Mouse (Mus musculus) right cerebral cortex, adult 18-20 months (tissue): Measurements from ENCODE around the gene Krtdap.
A peak's percentile ranks its signal among the peaks of the same experiment; 100 is the strongest.
"Not testable (repeated sequence)": the region's sequence is repeated elsewhere in the genome, so short reads cannot be mapped to it uniquely, and the experiment has no call there.

Experiments
- DNase-seq: peaks from one replicate; pipeline ENCODE4 v3.0.0; 2022; ENCODE audit warnings: mixed read lengths

Gene Krtdap

DNA sequence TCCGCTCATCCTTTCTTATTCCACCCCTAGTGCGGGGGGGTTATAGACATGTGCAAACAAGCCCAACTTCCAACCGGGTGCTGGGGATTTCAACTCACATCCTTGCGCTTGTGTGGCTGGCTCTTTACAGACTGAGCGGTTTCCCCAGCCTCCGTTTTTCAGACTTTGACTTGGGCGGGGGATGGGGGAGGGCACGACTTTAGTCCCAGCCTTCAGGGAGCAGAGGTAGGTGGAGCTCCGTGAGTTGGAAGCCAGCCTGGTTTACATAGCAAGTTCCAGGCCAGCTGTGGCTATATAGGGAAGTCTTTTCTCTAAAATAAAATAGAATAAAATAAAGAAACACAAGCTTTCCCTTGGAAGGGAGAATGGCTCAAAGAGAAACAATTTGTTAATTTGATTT lies 4.2 kb downstream of the Krtdap start:
- DNase-seq, result no peak

DNA sequence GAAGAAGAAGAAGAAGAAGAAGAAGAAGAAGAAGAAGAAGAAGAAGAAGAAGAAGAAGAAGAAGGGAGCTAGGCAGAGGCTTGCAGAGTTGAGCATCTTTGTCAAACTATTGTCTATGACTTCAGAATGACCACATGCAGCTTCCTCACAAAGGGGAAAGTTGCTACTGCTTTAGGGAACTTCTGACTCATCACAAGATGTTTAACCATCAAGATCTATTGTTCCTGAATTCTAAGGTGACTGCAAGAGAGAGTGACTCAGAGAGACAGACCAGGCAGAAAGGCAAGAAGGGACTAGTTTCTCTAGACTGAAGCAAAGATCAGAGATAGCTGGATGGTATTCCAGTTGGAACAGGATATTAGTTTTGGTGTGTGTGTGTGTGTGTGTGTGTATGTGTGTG lies 7.2 kb downstream of the Krtdap start:
- DNase-seq, result no peak

DNA sequence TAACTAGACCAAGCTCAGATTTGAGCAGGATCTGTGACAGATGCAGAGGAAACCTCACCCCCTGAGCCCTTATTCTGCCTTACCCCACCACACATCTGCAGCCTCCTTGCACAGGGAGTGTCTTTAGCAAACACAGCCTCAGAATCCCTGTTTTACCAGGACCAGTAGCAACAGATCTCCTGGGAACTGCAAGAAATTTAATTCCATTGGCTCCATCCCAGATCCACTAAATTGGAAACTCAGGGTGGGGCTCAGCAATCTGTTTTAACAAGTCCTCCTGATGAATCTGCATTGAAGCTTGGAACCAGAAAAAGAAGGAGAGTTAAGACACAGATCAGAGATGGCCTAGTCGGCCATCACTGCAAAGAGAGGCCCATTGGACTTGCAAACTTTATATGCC lies 9.1 kb downstream of the Krtdap start:
- DNase-seq, result peak; percentile 33

DNA sequence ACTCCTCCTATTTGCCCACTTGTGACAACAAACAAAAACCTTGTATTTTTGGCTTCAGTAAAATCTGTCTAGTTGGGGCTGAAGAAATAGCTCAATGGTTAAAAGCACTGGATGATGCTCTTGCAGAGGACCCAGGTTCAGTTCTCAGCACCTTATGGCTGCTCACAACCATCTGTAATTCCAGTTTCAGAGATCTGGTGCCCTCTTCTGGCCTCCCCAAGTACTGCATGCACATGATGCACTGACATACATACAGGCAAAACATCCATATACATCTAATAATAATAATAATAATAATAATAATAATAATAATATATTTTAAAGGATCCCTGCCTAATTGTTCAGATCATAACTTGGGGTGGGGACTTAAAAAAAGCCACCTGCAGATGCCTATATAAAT lies 13.0 kb downstream of the Krtdap start:
- DNase-seq, result no peak

DNA sequence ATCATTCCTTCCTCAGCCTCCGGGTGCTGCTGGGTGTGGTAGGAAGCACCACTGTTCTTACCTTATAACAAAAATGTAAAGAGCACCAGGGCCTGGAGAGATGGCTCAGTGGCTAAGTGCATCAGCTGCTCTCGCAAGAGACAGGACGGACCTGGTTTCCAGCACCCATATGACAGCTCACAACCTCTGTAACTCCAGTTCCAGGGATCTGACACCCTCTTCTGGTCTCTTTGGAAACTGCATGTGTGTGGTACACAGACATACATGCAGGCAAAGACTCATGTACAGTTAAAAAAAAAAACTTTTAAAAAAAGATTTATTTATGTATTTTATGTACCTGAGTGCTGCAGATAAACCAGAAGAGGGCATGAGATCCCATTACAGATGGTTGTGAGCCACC lies 15.6 kb downstream of the Krtdap start:
- DNase-seq, result no peak

DNA sequence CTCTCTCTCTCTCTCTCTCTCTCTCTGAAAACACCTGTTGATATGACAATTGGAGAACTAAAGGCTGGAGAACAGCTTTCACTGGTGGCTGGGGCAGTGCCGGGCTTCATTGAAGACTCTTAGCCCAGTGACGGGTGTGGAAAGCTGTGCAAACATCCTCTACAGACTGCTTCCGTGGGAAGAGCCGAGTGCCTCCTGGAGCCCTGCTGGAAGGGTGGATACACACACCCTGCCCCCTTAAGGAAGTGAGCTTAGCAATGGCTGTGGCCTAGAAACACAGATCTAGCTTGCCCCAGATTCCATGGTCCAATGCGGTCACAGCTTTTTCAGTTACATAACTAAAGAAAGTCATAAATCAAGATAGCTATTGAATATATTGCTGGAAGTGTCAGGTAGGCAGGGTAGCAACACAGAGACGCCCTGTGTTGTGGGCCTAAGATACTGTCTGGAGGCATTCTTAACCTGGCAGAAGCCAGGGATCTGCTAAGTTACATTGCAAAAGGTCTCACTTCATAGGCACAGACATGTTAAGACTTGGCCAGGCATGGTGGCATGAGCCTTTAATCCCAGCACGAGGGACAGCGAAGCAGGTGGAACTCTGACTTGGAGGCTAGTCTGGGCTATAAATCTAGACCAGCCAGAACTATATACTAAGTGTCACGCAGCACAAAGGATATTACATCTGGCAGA lies 16.5 kb downstream of the Krtdap start:
- DNase-seq, result no peak

DNA sequence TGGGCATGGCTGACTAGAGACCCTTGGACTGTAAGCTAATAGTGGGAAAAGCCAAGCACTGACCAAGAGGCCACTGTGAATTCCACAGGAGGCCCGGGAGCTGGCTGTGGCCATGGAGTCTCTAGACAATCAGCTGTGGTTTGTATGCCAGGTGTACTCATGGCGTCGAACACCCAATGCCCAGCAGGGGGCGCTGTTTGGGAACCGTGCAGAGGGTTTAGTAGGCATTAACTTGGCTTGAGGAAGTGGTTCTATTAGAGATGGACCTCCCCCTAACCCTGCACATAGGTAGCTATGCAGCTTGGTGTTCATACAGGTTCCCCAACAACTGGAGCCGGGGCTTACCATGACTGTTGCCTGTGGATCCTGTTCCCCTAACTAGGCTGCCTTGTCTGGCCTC lies 18.2 kb downstream of the Krtdap start:
- no peak for DNase-seq

DNA sequence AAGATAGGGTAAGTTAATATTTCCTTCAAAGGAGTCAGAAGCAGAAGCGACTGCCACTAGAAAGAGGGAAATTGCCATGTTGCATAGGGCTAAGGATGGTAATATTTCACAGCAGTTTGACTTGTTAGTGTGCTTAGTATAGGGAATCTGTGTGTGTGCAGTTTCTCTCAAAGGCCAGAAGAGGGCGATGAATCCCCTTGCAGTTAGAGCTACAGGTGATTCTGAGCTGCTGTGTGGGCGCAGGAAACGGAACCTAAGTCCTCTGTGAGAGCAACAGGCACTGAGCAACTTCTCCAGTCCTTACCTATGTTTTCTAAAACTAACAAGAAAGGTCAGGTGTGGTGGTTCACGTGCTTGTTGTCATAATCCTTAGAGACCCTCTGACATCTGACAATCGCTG lies 22.6 kb downstream of the Krtdap start:
- no peak for DNase-seq

DNA sequence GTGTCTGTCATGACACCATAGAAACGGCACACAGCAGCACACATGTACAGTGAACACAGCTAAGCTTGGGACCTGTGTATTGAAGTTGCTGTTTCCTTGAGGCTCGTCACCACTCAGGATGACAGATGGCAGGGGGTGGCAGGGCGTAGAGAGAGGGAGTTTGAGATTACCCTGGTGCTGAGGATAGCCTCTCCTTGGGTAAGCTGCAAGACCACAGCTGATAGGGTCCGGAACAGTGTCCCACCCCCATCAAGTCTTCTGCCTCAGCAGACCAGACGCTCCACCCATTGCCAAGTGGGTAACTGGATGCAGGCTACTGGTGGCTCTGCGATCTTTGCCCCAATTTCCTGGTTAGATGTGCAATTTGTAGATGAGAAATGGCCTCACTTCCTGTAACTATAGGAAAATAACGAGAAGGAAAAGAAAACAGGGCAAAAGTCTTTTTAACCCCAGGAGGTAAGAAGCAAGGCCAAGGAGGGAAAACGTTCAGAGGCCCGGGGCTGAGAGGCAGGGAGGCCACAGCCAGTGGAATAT lies 24.1 kb downstream of the Krtdap start:
- no peak for DNase-seq

DNA sequence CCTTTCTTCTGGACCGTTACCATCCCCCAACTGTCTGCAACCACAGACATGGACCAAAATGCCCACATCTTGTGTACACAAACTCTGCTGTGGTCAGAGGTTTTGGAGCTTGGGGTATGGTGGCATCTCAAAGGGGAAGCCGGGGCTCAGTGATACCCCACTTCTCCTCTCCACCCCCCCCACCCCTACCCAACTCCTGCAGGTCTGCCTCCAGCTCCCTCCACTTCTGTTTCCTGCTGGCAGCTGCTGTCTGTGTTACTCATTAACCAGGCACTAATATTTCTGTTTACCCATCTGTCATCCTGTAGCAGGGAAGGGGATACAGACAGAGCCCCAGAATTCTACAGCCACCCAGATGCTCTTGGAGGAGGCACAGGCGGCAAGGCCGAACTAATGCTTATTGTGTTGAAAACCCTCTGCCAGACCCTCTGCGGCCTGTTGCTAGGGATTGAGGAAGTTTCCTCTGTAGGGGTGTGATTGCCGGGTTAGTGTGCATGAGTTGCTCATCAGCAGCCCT lies 24.7 kb downstream of the Krtdap start:
- DNase-seq, result no peak

DNA sequence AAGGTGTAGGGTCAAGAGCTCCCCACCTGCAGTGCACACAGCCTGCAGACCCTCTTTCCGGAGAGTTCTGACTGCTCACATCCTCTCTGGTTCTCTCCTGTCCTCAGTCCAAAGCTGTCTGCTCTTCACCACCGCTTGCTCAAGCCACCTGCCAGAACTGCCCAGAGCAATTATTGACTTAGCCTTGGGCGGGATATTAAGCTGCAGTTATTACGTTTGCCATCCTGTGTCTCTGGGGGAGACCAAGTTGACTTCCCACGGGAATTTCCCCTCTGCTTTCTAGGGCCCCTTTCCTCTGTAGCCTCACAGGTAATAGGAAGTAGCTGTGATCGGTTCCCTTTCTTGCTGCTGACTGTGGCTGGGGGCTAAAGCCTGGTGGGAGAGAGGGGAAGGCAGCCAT lies 32.4 kb downstream of the Krtdap start:
- no peak for DNase-seq

DNA sequence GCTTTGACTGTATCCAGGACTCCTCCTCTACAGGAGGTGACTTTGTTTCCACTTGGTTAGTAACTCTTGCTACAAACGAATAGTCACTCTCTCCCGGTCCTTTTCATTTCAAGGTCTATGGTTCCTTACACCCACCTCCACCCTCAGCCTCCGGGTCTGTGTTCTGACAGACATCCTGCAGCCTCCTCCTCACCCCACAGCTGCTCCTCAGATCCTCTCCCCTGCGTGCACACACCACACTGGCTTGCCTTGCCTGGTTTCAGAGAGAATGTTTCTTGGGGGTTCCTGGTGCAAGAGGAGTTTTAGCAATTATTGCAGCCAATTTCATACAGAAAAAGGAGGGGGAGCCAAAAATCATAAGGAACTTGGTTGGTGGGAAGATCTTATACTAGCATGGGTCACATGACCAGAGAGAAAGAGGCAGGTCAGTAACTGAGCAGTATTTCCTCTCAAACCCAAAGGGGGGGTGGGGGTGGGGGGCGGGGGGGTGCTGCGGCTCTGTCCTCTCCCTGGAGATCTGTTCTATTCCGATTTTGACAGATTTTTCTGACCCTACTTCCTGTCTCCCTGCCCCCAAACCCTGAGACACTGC lies 33.3 kb downstream of the Krtdap start:
- DNase-seq, result no peak

DNA sequence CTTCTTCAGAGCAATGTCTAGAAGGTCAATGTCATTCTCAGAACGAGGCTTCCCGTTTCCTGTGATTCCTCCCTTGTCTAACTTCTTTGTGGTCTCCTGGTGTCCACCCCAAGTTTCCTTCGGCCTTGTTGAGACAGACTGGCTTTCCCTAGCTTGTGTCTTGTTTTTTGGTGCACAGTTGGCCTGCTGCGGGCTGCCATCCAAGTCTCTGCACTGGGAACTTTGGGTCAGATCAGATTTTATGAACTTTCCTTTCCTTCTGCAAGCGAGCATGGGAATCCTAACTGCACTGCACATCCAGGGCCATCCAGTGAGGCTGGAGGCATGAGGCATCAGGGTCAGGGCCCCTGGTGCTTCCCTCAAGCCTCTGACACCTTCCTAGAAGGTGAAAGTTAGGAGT lies 33.8 kb downstream of the Krtdap start:
- no peak for DNase-seq

DNA sequence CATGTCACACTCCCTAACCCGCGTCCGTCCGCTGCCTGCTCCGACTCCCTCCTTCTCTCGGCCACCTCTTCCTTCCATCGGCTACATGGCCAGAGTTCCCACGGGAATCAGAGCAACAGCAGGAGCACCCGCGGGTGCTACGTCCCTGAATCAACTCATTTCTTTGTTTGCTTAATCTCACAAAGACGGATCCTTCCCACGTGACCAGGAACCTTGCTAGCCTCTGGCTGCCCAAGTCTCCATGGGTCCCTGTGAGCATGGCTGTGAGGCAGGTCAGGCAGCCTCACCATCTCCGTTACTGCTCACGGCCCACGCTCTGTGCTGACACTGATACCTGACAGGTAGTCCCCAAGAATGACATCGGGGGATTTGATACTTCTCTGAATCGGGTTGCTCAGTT lies 36.0 kb downstream of the Krtdap start, which contains the start of gene Ffar2:
Ffar2 (minus strand) TSS at position 101 of the 400 bp plus-strand sequence.
- DNase-seq, result no peak

DNA sequence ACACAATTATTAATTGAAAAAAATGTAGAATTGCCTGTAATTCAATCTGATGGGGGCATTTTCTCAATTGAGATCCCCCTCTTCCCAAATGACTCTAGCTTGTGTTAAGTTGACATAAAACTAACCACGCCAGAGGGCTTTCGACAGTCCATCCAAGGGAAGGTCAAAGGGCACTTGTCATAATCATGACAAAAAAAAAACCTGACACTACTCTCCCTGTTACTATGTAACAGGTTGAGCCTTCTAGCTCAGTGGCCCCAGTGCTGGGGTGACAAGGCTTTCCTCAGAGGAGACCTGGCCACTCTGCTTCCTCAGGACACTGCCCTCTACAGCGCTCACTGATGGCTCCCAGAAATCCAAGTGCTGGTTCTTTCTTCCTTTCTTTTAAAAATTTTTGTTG lies 36.6 kb downstream of the Krtdap start:
- no peak for DNase-seq

DNA sequence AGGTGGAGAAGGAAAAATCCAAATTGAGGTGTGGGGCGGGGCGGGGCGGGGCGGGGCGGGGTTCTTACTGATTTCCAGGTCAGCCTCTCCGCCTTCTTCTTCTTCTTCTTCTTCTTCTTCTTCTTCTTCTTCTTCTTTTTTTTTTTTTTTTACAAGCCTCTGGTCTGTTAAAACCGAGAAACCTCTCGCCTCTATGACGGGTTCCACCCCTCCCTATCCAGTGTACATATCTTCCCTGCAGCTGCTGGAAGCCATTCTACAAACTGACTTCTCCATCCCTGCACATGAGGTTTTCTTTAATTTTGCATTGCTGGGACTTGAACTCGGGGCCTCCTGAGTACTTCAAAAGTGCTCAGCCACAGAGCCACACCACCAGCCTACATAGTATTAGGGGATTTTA lies 39.0 kb downstream of the Krtdap start:
- DNase-seq, result no peak

DNA sequence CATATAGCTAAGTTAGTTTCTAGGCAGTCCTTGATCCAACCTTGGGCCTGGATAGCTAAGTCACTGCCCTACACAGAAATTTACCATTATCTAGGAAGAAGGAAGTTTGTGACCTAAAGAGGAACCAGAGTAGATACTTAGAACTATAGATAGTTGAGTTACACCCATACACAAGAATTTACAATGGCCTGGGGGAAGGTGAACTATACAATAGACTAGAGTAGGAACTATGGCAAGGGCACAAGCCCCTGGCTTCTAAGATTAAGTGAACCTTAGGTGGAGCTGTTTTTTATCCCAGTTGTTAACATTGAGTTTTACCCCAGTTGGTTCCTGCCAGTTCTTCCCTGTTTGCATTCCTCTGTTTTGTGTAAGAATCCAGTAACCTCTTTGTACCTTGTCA lies 41.2 kb downstream of the Krtdap start:
- not testable (repeated sequence) for DNase-seq

DNA sequence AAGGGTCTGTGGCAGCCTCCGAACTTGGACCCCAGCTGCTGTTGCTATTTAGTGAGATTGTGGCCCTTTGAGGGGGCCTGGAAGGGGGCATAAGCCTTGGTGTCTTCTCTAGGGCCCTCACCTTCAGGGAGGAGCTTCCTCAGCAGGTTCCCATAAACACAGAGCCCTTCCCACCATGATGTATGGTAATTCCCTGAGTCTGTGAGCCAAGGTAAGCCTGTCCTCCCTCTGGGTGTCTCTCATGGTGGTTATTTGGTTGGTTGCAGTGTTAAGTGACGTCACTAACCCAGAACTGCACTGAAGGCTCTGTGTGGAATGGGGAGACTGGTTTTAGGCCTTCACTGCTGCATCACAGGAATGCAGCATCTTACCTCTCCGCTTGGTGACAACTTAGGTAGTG lies 41.7 kb downstream of the Krtdap start:
- no peak for DNase-seq

DNA sequence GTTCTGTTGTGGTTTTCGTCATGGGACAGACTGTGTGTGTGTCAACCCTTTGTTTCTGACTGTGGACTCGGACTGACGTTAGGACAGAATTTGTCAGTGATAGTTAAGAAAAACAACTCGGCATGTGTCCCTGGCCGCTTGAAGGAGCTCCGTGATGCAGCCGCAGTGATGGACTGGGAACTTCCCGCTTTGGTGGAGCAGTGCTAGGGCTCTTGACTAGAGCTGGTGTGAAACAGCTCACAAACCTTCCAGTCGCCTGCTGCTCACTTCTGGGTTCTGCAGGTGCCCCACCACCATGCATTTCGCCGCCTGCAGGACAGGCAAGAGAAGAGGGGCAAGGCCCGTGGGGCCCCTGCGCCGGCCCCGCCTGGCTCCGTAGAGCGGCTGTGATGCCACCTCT lies 44.6 kb downstream of the Krtdap start:
- DNase-seq, result no peak

DNA sequence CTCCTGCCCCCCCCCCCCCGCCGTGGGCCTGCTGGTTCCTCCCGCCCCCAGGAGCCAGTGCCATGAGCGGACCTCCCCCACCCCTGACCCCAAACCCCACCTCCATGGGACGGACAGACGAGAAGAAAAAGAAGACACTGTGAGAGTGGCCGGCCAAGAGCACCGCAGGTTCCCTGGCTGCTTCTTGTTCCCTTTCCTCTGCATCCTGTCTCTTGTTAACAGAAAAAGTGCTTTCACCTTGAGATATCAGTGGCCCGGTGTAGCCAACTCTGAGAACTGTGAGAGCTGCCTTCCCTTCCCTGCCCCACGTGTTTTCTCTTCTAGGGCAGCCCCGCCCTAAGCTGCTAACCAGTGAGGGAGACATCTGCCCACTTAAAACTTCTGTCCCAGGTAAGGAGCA lies 45.0 kb downstream of the Krtdap start:
- not testable (repeated sequence) for DNase-seq

DNA sequence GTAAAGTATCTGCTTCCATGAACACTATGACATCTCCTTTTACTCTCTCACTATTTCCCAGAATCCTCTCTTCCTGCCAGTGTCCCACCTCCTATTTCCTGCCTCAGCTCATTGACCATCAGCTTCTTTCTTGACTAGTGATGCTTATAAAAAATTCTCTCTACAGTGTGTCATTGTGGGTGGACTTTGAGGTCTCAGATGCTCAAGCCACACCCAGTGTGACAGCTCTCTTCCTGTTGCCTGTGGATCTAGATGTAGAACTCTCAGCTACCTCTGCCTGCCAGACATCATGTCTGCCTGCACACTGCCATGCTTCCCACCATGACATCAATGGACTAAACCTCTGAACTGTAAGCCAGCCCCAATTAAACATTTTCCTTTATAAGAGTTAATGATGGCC lies 49.6 kb downstream of the Krtdap start:
- DNase-seq, result no peak

DNA sequence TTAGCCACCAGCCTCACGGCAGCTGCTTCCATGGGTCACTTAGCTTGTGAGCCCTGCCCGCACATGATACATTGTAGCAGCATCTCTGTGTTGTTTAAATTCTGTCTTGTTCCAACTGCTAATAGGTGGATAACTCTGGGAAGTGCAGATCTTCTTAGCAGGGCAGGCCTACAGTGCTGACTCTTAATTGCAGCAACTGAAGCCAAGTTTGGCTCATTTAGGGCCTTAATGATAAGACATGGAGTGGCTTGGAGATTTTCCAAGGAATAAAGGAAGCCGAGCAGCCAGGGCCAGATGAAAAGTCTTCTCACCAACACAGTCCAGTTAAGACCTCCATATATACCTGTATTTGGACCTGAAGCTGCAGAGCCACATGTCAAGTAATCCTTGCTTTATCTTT lies 52.6 kb downstream of the Krtdap start:
- DNase-seq, result no peak
